2 mouse cellular contexts compared by ENCODE assay signal in the genomic region with DNA sequence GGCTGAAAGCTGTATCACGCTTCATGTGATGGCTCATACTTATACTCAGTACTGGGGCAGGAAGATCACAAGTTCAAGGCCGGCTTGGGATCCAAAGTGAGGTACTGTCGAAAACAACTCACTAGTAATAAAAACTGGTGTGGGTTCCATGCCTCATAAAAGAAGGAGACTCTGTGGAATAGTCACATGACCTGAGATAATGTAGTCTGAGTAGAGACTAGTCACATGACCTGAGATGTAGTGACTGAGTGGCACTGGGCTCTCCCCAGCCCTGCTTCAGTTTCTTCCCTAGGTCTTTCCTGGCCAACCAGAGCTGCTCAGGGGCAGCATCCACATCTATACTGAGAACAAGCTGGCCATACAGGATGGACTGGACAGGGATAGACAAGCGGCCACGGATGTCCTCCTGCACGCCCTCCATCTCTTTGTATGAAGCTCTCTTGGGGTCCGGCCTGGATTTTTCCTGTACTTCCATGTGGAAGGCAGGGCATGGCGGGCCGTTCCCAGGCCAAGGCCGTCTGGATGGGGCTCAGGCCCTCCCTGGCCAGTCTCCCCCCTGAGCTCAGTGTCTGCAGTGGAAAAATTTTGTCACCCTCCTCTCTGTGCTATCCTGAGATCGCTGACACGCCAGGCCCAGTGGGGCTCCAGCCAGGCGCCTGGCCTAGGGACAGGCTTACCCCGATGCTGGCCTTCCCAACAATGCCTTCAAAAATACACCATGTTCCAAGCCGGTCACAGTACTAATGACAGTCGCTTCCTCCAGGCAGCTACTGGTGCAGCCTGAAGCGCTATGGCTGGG.
TF ChIP-seq lines count a peak whose summit lies in the region.

No protein-coding gene starts in this region.

TF ChIP-seq in CH12.LX, 34 proteins besides CTCF, POLR2A, EP300 and RAD21:
- TF ChIP-seq USF1 (IDR thresholded peaks at IDR 0.05; ENCODE audit: low read depth, low read length) (peak; percentile 36), USF2 (conservative IDR thresholded peaks at IDR 0.05; ENCODE audit: low read depth, low read length) (peak; percentile 63), MAFK (IDR thresholded peaks at IDR 0.05; ENCODE audit: insufficient replicate concordance, low read length) (no peak)
TF ChIP-seq in CH12.LX: peak in this region for 2.

TF ChIP-seq in MEL, 35 proteins besides CTCF, POLR2A, EP300 and RAD21:
- TF ChIP-seq TBP (IDR thresholded peaks at IDR 0.05; ENCODE audit: low read depth, low read length) (no peak), ETS1 (IDR thresholded peaks at IDR 0.05; ENCODE audit: low read depth, low read length) (no peak), MAFK (IDR thresholded peaks at IDR 0.05; ENCODE audit: borderline replicate concordance, low read depth, low read length) (no peak), USF1 (IDR thresholded peaks at IDR 0.05; ENCODE audit: low read depth, low read length) (peak; percentile 85), MXI1 (IDR thresholded peaks at IDR 0.05; ENCODE audit: low read depth, low read length) (no peak), NELFE (IDR thresholded peaks at IDR 0.05; ENCODE audit: low read depth, low read length) (no peak), ELF1 (IDR thresholded peaks at IDR 0.05; ENCODE audit: low read depth, low read length) (no peak), USF2 (IDR thresholded peaks at IDR 0.05; ENCODE audit: borderline replicate concordance in 1 of 2, insufficient read depth in 1 of 2, low read depth in 1 of 2, low read length in 2 of 2) (0 out of 4 replicates have a peak, but pooled peaks of 1 of the 2 experiments have one; percentile 38), SIN3A (IDR thresholded peaks at IDR 0.05; ENCODE audit: low read length) (no peak)
